Mouse (Mus musculus) C2C12 (cell line): ENCODE results near the gene Umps. TPM values are rescaled to one million over a fixed set of nuclear protein-coding genes. Genes with fewer than 3 reads are reported as not detected.
A peak's percentile ranks its signal among the peaks of the same experiment; 100 is the strongest.

ENCODE experiments used
- H3K27me3 ChIP-seq: one replicate; pipeline ENCODE4 v1.6.1; 2011; ENCODE audit not compliant: control insufficient read depth, insufficient read depth, insufficient read length
- H3K36me3 ChIP-seq: one replicate; pipeline ENCODE4 v1.6.1; 2011; ENCODE audit not compliant: control insufficient read depth, insufficient read depth
- H3K4me3 ChIP-seq: one replicate; pipeline ENCODE4 v1.5.1; 2011; ENCODE audit warnings: mild to moderate bottlenecking, control low read depth; ENCODE audit not compliant: poor library complexity, insufficient read depth, severe bottlenecking
- H3K79me2 ChIP-seq: one replicate; pipeline ENCODE4 v1.6.1; 2011; ENCODE audit not compliant: control insufficient read depth, insufficient read depth
- H3K79me3 ChIP-seq: one replicate; pipeline ENCODE4 v1.6.1; 2011; ENCODE audit warnings: low read depth, control low read depth
- H3ac ChIP-seq: one replicate; pipeline ENCODE3; 2011; ENCODE audit warnings: low read depth; ENCODE audit not compliant: control insufficient read depth, insufficient read length
- CEBPB ChIP-seq: IDR thresholded peaks from one replicate; pipeline ENCODE4 v1.6.1; 2011; ENCODE audit warnings: low read depth, mild to moderate bottlenecking, control low read depth, moderate library complexity
- CTCF ChIP-seq: IDR thresholded peaks from one replicate; pipeline ENCODE4 v1.5.1; 2011; ENCODE audit not compliant: control insufficient read depth, insufficient read depth, insufficient read length
- FOSL1 ChIP-seq: IDR thresholded peaks from one replicate; pipeline ENCODE4 v1.8.0; 2011; ENCODE audit warnings: mild to moderate bottlenecking, low read length; ENCODE audit not compliant: poor library complexity, insufficient read depth, severe bottlenecking
- MAX ChIP-seq: IDR thresholded peaks from one replicate; pipeline ENCODE4 v1.6.1; 2011; ENCODE audit warnings: mild to moderate bottlenecking, control low read depth
- MYOD1 ChIP-seq: IDR thresholded peaks from one replicate; pipeline ENCODE4 v1.6.1; 2011; ENCODE audit warnings: low read depth; ENCODE audit not compliant: control insufficient read depth, insufficient read length
- MYOG ChIP-seq: IDR thresholded peaks from one replicate; pipeline ENCODE4 v1.6.1; 2011; ENCODE audit not compliant: control insufficient read depth, insufficient read length; ENCODE audit errors: extremely low read depth
- USF1 ChIP-seq: IDR thresholded peaks from one replicate; pipeline ENCODE4 v1.6.1; 2011; ENCODE audit warnings: low read depth, mild to moderate bottlenecking, control low read depth, moderate library complexity
- polyA plus RNA-seq: library from polyadenylated mRNA; unstranded; fragments of >200 nt; fragmentation: generic; extraction: Trizol; gene quantifications from one replicate; pipeline ENCODE4 v1.2.1, GENCODE M21; 2012; ENCODE audit warnings: missing spikeins

Gene Umps
- polyA plus RNA-seq, 1 experiment, result 55.6 TPM

DNA sequence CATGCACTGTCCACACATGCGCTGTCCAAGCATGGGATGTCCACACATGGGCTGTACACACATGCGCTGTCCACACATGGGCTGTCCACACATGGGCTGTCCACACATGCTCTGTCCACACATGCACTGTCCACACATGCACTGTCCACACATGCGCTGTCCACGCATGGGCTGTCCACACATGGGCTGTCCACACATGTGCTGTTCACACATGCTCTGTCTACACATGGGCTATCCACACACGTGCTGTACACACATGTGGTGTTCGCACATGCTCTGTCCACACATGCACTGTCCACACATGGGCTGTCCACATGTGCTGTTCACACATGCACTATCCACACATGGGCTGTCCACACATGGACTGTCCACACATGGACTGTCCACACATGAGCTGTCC lies 16.9 kb upstream of the Umps start:
- Histone ChIP-seq H3K36me3 (no peaks in the 10 kb centered on the region), H3K27me3 (no peaks in the 10 kb centered on the region), H3K79me3 (no peaks in the 10 kb centered on the region), H3K4me3 (no peak overlapping the region), H3K79me2 (no peaks in the 10 kb centered on the region), H3ac (no peak overlapping the region)
- TF ChIP-seq CTCF (no peak), MYOG (no peak), FOSL1 (no peak), CEBPB (no peak), USF1 (no peak), MYOD1 (no peak), MAX (no peak)

DNA sequence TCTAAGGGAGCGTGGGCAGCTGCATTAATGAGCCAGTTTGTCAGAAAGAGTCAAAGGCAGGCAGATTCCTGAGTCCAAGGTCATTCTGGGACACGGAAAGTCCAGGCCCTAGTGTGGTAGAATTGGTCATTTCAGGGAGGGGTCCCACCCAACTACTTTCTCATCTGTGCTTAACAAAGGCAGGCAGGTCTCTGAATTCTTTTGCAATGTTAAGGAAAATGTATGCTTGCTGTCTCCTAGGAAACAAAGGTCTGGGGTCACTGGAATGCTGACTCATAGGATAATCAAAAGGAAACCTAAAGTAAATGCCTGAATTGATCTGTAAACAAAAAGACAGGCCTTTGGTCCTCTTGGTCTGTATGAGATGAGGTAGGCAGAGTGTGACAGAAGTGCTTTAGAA lies 13.0 kb upstream of the Umps start:
- no peaks in the 10 kb centered on the region for H3K79me3 ChIP-seq
- H3ac ChIP-seq, result no peak overlapping the region
- no peaks in the 10 kb centered on the region for H3K79me2 ChIP-seq
- H3K36me3 ChIP-seq, result no peaks in the 10 kb centered on the region
- no peak overlapping the region for H3K4me3 ChIP-seq
- TF ChIP-seq MAX (no peak), USF1 (no peak), CEBPB (no peak), FOSL1 (no peak), MYOG (no peak), MYOD1 (no peak), CTCF (no peak)
- H3K27me3 ChIP-seq, result no peaks in the 10 kb centered on the region

GRCm38 (mm10) chr16:33967283-33967640 lies 424 bp upstream of the Umps start:
- H3K27me3 ChIP-seq, result no peaks in the 10 kb centered on the region
- peak overlapping the region; percentile 89 for H3K4me3 ChIP-seq
- no peak overlapping the region for H3ac ChIP-seq
- H3K79me2 ChIP-seq, result peaks cover 48% of the 10 kb centered on the region
- no peak for TF ChIP-seq CTCF
- TF ChIP-seq USF1, result no peak
- no peak for TF ChIP-seq MYOD1
- no peak for TF ChIP-seq MYOG
- no peak for TF ChIP-seq FOSL1
- TF ChIP-seq MAX, result no peak
- TF ChIP-seq CEBPB, result no peak
- peaks cover 17% of the 10 kb centered on the region for H3K36me3 ChIP-seq
- peaks cover 32% of the 10 kb centered on the region for H3K79me3 ChIP-seq

GRCm38 (mm10) chr16:33965878-33966537 lies 830 bp downstream of the Umps start:
- Histone ChIP-seq H3K36me3 (peaks cover 29% of the 10 kb centered on the region), H3ac (peak overlapping the region; percentile 58), H3K79me3 (peaks cover 37% of the 10 kb centered on the region), H3K4me3 (peak overlapping the region; percentile 89), H3K27me3 (no peaks in the 10 kb centered on the region), H3K79me2 (peaks cover 60% of the 10 kb centered on the region)
- no peak for TF ChIP-seq MYOG
- no peak for TF ChIP-seq CTCF
- TF ChIP-seq FOSL1, result no peak
- TF ChIP-seq USF1, result no peak
- no peak for TF ChIP-seq MYOD1
- TF ChIP-seq MAX, result no peak
- no peak for TF ChIP-seq CEBPB

- H3K36me3 ChIP-seq, result peaks cover 54% of the 10 kb centered on the region
- peaks cover 82% of the 10 kb centered on the region for H3K79me2 ChIP-seq
- no peak overlapping the region for H3ac ChIP-seq
- H3K4me3 ChIP-seq, result no peak overlapping the region
- peaks cover 45% of the 10 kb centered on the region for H3K79me3 ChIP-seq
- no peaks in the 10 kb centered on the region for H3K27me3 ChIP-seq
- no peak for TF ChIP-seq CTCF
- TF ChIP-seq FOSL1, result no peak
- TF ChIP-seq MYOG, result no peak
- no peak for TF ChIP-seq CEBPB
- no peak for TF ChIP-seq MAX
Measured at GRCm38 (mm10) chr16:33963509-33963908, 3.3 kb downstream of the Umps start.

DNA sequence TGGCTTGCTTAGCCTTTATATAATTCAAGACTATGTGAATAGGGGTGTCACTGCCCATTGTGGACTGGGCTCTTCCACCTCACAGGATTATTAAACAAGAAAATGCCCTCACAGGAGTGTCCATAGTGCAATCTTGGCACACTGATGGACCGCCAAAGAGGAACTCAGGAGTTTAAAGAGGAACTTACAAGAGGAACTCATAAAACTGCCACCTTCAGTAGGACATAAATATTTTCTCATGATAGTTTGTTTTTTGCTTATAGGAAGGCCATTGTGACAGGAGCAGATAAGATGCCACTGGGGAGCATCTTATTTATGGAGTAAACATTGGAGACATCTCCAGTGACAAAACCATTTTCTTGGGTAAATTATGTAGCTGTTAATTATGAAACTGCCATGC lies 12.0 kb downstream of the Umps start:
- no peak for TF ChIP-seq MYOD1
- no peak for TF ChIP-seq MYOG
- no peak for TF ChIP-seq FOSL1
- no peak for TF ChIP-seq CTCF
- TF ChIP-seq CEBPB, result no peak
- no peak for TF ChIP-seq MAX
- no peak for TF ChIP-seq USF1
- Histone ChIP-seq H3ac (no peak overlapping the region), H3K36me3 (peaks cover 70% of the 10 kb centered on the region), H3K4me3 (no peak overlapping the region), H3K79me2 (peaks cover 19% of the 10 kb centered on the region), H3K79me3 (peaks cover 2% of the 10 kb centered on the region), H3K27me3 (no peaks in the 10 kb centered on the region)
